Mouse (Mus musculus) lung, postnatal 0 days (tissue): ENCODE measurements around the gene Abr.
A peak's percentile ranks its signal among the peaks of the same experiment; 100 is the strongest.

Experiments
- CTCF ChIP-seq: IDR thresholded peaks from 2 replicates; pipeline ENCODE4 v1.5.1; 2016; ENCODE audit warnings: antibody characterized with exemption, mild to moderate bottlenecking
- EP300 ChIP-seq: IDR thresholded peaks from 2 replicates; pipeline ENCODE4 v1.6.1; 2016; ENCODE audit warnings: antibody characterized with exemption, mild to moderate bottlenecking, control low read depth

DNA sequence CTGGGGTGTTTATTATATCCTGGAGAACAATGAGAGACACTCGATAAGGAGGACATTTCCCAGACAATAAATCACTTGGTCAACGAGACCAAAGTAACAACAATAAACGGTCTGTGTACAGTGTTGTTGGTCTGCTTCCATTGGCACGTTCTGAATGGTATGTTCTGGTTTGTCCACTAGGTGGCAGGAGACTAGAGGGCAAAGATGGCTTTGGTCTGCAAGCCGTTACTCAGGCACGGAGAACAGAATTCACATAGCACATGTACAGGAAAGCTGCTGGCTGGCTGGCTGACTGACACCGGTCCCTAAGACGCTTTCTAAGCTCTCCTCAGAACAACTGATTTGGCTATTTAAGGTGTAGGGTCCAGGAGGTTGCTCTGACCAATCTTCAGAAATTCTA lies 97.2 kb downstream of the Abr start:
- TF ChIP-seq CTCF = peak; percentile 96
- TF ChIP-seq EP300 = no peak
